Mouse (Mus musculus): ENCODE measurements at regions not wholly inside any gene's neighbourhood (a gene's known extent, or its start where the extent isn't known, plus 50 kb on each side); places are given as distances from the start of the nearest gene placed in this dataset.
A peak's percentile ranks its signal among the peaks of the same experiment; 100 is the strongest.

DNA sequence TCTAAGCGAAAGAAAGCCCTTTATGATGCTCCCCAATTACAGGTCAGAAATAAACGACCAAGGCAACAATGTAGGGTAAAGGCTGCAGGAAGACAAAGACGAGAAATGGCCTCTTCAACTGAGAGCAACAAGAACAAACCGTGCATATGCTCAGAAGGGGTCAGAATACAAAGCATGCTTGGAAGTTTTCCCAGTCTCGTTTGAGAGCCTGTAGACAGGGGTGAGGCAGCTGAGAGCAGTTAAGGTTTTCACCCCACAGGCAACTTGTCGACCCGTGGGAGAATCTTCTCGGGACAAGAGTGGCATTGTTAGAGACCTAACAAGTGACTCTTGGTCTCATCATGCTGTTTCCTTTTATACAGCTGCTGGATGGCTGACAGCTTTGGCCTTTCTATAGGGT lies 255.4 kb downstream of the Lmo4 start:
- H3K27ac ChIP-seq (ENCODE audit: low read length) = no peak overlapping the region
- no peak overlapping the region for H3K4me2 ChIP-seq (ENCODE audit: low read depth, low read length)
- H3K9ac ChIP-seq (ENCODE audit: low read length) = no peak overlapping the region
- 42% methylated on average over 8 of the region's 8 CpGs for WGBS
- H3K36me3 ChIP-seq (ENCODE audit: control insufficient read depth, insufficient read depth) = no peaks in the 10 kb centered on the region
- H3K4me1 ChIP-seq (ENCODE audit: control insufficient read depth, insufficient read depth, low read length) = no peaks in the 10 kb centered on the region
- no peaks in the 10 kb centered on the region for H3K27me3 ChIP-seq (ENCODE audit: control insufficient read depth, insufficient read depth, low read length)
- no peaks in the 10 kb centered on the region for H3K9me3 ChIP-seq (replicated peaks; ENCODE audit: control insufficient read depth, low read length)
- H3K4me3 ChIP-seq (ENCODE audit: low read length) = no peak overlapping the region
- ATAC-seq (replicated peaks; ENCODE audit: extremely low read depth, insufficient read depth, low FRiP score) = 0 out of 2 replicates have a peak, but pooled peaks have one; percentile 18

DNA sequence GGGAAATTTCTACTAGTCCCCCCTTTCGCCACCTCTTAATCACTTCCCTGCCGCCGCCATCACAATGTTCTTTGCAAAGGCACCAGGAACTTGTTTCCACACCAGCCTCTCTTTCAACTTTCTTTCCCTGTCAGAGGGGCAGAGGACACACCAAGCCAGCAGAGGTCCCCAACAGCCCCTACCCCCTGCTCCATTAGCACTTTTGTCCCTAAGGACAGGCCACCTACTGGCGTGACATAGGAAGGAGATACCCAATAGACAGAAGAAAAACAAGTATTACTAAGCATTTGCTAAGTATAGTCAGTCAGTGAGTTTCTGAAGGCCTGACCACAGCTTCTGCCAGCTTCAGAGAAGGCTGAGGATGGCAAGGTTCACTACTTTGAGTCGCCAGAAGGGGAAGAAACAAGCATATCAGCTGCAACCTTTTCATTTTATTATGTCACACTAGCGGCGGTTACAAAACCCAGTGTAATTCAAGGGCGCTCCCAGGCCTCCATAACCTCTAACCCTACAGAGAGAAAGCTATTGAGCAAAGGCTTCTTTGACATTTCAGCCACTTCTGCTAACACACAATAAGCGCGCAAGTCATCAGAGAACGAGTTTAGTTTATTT lies 255.9 kb downstream of the Lmo4 start:
- no peak overlapping the region for H3K4me2 ChIP-seq (ENCODE audit: low read depth, low read length)
- H3K36me3 ChIP-seq (ENCODE audit: control insufficient read depth, insufficient read depth) = no peaks in the 10 kb centered on the region
- no peak overlapping the region for H3K27ac ChIP-seq (ENCODE audit: low read length)
- no peak overlapping the region for H3K9ac ChIP-seq (ENCODE audit: low read length)
- H3K4me1 ChIP-seq (ENCODE audit: control insufficient read depth, insufficient read depth, low read length) = no peaks in the 10 kb centered on the region
- no peaks in the 10 kb centered on the region for H3K27me3 ChIP-seq (ENCODE audit: control insufficient read depth, insufficient read depth, low read length)
- H3K9me3 ChIP-seq (replicated peaks; ENCODE audit: control insufficient read depth, low read length) = no peaks in the 10 kb centered on the region
- ATAC-seq (replicated peaks; ENCODE audit: extremely low read depth, insufficient read depth, low FRiP score) = no peak
- H3K4me3 ChIP-seq (ENCODE audit: low read length) = no peak overlapping the region
- 86% methylated on average over 11 of the region's 11 CpGs for WGBS

DNA sequence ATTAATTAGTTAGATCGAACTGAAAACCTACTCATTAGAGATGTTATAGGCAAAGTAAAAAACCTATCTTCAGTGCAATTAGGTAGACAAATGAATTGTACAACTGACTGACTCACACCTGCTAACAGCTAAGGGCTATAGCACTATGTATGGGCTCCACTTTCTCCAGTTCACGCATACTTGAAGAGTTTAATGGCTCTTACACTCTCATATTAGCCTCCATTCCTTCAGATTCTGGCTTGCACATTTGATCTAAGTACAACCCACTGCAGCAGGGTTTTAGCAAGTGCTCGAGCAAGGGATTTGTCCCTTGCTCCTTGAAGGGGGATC lies 257.1 kb downstream of the Lmo4 start:
- WGBS = 71% methylated on average over 3 of the region's 3 CpGs
- ATAC-seq (replicated peaks; ENCODE audit: extremely low read depth, insufficient read depth, low FRiP score) = no peak
- H3K9me3 ChIP-seq (replicated peaks; ENCODE audit: control insufficient read depth, low read length) = no peaks in the 10 kb centered on the region

DNA sequence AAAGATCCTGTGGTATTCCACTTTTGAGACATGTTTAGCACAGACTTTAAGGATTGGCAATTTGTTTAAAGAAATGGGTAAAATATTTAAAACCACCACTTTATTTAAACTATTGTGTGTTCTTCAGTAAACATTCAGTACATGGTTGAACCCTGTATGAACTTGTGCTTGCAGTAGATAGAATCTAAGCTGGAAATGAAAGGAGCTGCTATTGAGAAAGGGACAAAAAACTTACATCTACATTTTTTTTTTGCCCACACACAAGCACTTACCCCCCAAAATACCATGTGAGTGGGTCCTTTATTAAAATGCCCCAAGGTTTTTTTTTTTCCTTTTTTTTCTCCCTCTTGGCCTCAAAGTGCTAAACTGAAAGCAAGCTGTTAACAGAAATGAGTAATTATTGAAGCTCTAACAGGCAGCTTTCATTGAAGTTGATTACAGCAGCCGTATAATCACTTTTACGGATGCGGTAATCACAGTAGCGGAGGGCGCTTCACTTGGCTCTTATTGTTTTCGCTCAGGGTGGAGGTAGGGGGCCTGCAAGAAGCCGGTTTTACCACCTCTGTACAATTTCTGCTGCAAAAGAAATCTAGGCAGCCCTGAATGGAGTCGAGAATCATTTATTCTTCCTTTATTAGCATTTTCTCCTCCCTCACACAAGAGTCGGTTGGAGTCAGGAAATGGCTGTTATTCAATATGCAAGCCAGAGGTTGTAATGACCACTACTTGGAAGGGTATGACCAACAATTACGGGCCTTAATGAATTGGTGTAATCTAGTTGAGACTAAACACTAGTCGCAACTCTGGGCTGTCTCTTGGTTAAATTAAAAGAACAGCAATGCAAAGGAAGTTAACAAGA lies 257.7 kb downstream of the Lmo4 start:
- H3K4me1 ChIP-seq (ENCODE audit: control insufficient read depth, insufficient read depth, low read length) = no peaks in the 10 kb centered on the region
- H3K27ac ChIP-seq (ENCODE audit: low read length) = no peak overlapping the region
- no peak for ATAC-seq (replicated peaks; ENCODE audit: extremely low read depth, insufficient read depth, low FRiP score)
- H3K4me2 ChIP-seq (ENCODE audit: low read depth, low read length) = no peak overlapping the region
- H3K27me3 ChIP-seq (ENCODE audit: control insufficient read depth, insufficient read depth, low read length) = no peaks in the 10 kb centered on the region
- no peaks in the 10 kb centered on the region for H3K36me3 ChIP-seq (ENCODE audit: control insufficient read depth, insufficient read depth)
- H3K4me3 ChIP-seq (ENCODE audit: low read length) = no peak overlapping the region
- H3K9ac ChIP-seq (ENCODE audit: low read length) = no peak overlapping the region
- WGBS = 64% methylated on average over 11 of the region's 11 CpGs
- H3K9me3 ChIP-seq (replicated peaks; ENCODE audit: control insufficient read depth, low read length) = no peaks in the 10 kb centered on the region

More for the DNA sequence above, 257.1 kb downstream of the Lmo4 start:
- no peaks in the 10 kb centered on the region for H3K27me3 ChIP-seq (ENCODE audit: control insufficient read depth, insufficient read depth, low read length)
- no peak overlapping the region for H3K27ac ChIP-seq (ENCODE audit: low read length)
- H3K4me3 ChIP-seq (ENCODE audit: low read length) = no peak overlapping the region
- H3K9ac ChIP-seq (ENCODE audit: low read length) = no peak overlapping the region
- H3K4me2 ChIP-seq (ENCODE audit: low read depth, low read length) = no peak overlapping the region
- no peaks in the 10 kb centered on the region for H3K4me1 ChIP-seq (ENCODE audit: control insufficient read depth, insufficient read depth, low read length)
- H3K36me3 ChIP-seq (ENCODE audit: control insufficient read depth, insufficient read depth) = no peaks in the 10 kb centered on the region

DNA sequence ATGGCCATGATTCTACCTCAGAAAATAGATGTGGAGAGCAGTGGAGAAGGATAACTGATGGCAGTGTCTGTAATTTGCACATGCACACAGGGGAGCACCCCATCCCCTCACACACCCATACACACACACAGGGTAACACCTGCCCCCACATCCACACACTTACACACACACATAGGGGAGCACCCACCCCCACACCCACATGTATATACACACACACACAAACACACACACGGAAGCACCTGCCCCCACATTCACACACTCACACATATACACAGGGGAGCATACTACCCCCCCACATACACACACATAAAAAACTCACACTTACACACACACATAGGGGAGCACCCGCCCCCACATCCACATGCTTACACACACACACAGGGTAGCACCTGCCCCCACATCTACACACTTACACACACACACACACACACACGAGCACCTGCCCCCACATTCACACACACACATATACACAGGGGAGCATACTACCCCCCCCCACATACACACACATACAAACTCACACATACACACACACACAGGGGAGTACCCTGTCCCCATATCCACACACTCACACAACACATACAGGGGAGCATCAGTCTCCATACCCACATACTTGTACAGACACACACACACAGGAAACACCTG lies 265.8 kb downstream of the Lmo4 start:
- ATAC-seq (replicated peaks; ENCODE audit: extremely low read depth, insufficient read depth, low FRiP score) = no peak; the same call in 1 of the 2 replicates
- no peaks in the 10 kb centered on the region for H3K9me3 ChIP-seq (replicated peaks; ENCODE audit: control insufficient read depth, low read length)
- H3K27me3 ChIP-seq (ENCODE audit: control insufficient read depth, insufficient read depth, low read length) = no peaks in the 10 kb centered on the region
- H3K4me3 ChIP-seq (ENCODE audit: low read length) = no peak overlapping the region
- H3K4me1 ChIP-seq (ENCODE audit: control insufficient read depth, insufficient read depth, low read length) = no peaks in the 10 kb centered on the region
- H3K36me3 ChIP-seq (ENCODE audit: control insufficient read depth, insufficient read depth) = no peaks in the 10 kb centered on the region
- H3K9ac ChIP-seq (ENCODE audit: low read length) = no peak overlapping the region
- no peak overlapping the region for H3K27ac ChIP-seq (ENCODE audit: low read length)
- 84% methylated on average over 3 of the region's 3 CpGs for WGBS
- H3K4me2 ChIP-seq (ENCODE audit: low read depth, low read length) = no peak overlapping the region

DNA sequence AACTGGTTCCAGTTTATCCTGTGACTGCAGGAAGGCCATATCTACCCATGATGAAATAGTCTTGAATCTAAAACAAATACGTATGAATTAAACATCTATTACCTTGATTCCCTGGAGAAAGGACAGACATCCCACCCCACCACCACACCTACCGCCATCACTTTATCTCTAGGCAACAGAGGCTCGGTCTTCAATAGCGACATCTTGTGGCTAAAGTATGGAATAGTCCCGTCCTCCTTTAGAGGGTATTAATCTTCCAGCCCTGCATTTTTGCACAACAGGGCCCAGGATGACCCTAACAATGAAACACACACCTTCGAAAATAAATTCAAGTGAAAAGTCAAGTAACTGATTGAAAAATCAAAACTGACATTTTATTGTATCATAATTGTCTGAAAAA lies 279.7 kb downstream of the Lmo4 start:
- Histone ChIP-seq H3K27ac (ENCODE audit: low read length) (no peak overlapping the region), H3K4me2 (ENCODE audit: low read depth, low read length) (no peak overlapping the region), H3K4me3 (ENCODE audit: low read length) (no peak overlapping the region), H3K36me3 (ENCODE audit: control insufficient read depth, insufficient read depth) (no peaks in the 10 kb centered on the region), H3K9ac (ENCODE audit: low read length) (no peak overlapping the region), H3K4me1 (ENCODE audit: control insufficient read depth, insufficient read depth, low read length) (no peaks in the 10 kb centered on the region), H3K27me3 (ENCODE audit: control insufficient read depth, insufficient read depth, low read length) (no peaks in the 10 kb centered on the region), H3K9me3 (replicated peaks; ENCODE audit: control insufficient read depth, low read length) (no peaks in the 10 kb centered on the region)
- 52% methylated on average over 6 of the region's 6 CpGs for WGBS
- no peak for ATAC-seq (replicated peaks; ENCODE audit: extremely low read depth, insufficient read depth, low FRiP score)

DNA sequence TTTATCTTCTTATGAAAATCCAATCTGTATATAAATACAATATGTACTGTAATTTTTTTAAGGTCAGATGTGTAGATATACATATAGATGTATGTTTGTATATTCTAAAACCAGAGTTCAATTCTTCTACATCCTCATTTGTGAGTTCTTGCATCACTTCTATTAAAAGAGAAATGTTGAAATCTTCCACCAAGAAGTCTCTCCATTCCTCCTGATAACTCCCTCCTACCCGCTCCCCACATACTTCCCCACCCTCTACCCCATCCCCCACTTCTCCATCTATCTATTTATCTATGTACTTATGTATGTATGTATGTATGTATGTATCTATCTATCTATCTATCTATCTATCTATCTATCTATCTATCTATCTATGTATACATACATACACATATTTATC lies 285.3 kb downstream of the Lmo4 start:
- no peak for ATAC-seq (replicated peaks; ENCODE audit: extremely low read depth, insufficient read depth, low FRiP score)
- Histone ChIP-seq H3K4me2 (ENCODE audit: low read depth, low read length) (no peak overlapping the region), H3K27me3 (ENCODE audit: control insufficient read depth, insufficient read depth, low read length) (no peaks in the 10 kb centered on the region), H3K4me1 (ENCODE audit: control insufficient read depth, insufficient read depth, low read length) (peaks cover 3% of the 10 kb centered on the region), H3K4me3 (ENCODE audit: low read length) (no peak overlapping the region), H3K9ac (ENCODE audit: low read length) (no peak overlapping the region), H3K9me3 (replicated peaks; ENCODE audit: control insufficient read depth, low read length) (no peaks in the 10 kb centered on the region), H3K27ac (ENCODE audit: low read length) (no peak overlapping the region), H3K36me3 (ENCODE audit: control insufficient read depth, insufficient read depth) (no peaks in the 10 kb centered on the region)
- WGBS = 91% methylated on average over 1 of the region's 1 CpGs

DNA sequence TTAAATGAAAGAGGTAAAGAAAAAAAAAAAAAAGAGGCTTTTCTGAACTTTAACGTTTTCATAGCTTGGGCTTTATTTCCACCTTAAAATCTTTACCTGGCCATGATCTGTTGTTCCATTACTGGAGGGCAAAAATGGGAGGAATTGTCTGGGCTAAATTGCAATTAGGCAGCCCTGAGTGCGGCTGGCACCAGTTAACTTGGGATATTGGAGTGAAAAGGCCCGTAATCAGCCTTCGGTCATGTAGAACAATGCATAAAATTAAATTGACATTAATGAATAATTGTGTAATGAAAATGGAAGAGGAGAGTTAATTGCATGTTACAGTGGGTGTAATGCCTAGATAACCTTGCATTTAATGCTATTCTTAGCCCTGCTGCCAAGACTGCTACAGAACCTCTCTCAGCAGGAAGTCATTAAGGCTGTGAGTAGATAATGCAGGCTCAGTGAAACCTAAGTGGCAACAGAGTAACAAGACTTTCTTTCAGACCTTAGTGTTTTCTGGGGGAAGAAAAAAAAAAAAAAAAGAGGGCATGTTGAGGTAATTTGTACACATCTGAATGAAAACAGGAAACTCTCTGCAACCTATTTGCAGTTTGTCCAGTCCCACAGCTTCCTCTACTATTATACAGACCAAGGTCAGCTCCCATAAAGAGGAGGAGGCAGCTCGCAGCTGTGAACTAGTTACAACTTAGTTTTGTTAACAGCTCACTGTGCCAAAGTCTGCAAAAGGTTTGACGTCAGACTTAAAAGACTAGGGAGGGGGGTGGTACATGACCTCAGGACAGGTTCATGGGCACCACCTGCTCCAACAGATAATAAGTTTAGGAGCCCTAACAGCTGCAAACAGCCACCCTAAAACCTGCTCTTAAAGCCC lies 290.4 kb downstream of the Lmo4 start:
- Histone ChIP-seq H3K9me3 (replicated peaks; ENCODE audit: control insufficient read depth, low read length) (no peaks in the 10 kb centered on the region), H3K4me1 (ENCODE audit: control insufficient read depth, insufficient read depth, low read length) (peaks cover 9% of the 10 kb centered on the region), H3K36me3 (ENCODE audit: control insufficient read depth, insufficient read depth) (no peaks in the 10 kb centered on the region), H3K4me2 (ENCODE audit: low read depth, low read length) (no peak overlapping the region), H3K9ac (ENCODE audit: low read length) (no peak overlapping the region), H3K27me3 (ENCODE audit: control insufficient read depth, insufficient read depth, low read length) (no peaks in the 10 kb centered on the region), H3K4me3 (ENCODE audit: low read length) (no peak overlapping the region), H3K27ac (ENCODE audit: low read length) (no peak overlapping the region)
- WGBS = 34% methylated on average over 6 of the region's 6 CpGs
- ATAC-seq (replicated peaks; ENCODE audit: extremely low read depth, insufficient read depth, low FRiP score) = peak; percentile 63; the same call in 1 of the 2 replicates
